Mouse (Mus musculus): ENCODE data around the gene Nfix. TPM values are rescaled to one million over a fixed set of nuclear protein-coding genes. Genes with fewer than 3 reads are reported as not detected.

Gene Nfix
- polyA plus RNA-seq, 1 experiment from 2014 or later: 8.4 TPM

DNA sequence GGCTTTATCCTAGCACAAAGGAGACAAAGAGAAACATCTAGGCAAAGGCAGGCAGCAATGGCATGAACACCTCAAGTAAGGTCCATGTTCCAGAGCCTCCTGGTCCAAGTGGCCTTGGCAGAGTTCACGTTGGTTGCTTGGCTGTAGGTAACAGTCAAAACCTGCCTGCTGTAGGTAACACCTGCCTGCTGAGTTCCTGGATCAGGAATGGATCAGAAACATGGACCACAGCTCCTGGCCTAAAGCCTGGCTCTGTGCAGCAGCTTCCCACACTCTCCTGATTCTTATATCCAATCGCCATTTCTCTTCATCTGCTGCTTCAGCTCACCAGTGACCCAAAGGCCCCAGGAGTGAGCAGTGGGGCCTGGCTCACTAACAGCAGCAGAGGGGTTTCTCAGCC lies 65.5 kb downstream of the Nfix start:
- no peak overlapping the region for H3K4me3 ChIP-seq
- no peak overlapping the region for H3K27ac ChIP-seq
- ATAC-seq (ENCODE audit: low FRiP score, low read depth): no peak
- no peaks in the 10 kb centered on the region for H3K9me3 ChIP-seq
- H3K27me3 ChIP-seq (replicated peaks): peaks cover 68% of the 10 kb centered on the region
- no peaks in the 10 kb centered on the region for H3K36me3 ChIP-seq
- no peak overlapping the region for H3K9ac ChIP-seq
- H3K4me2 ChIP-seq (replicated peaks): no peak overlapping the region
- H3K4me1 ChIP-seq: peaks cover 62% of the 10 kb centered on the region
- 88% methylated on average over 2 of the region's 2 CpGs for WGBS

DNA sequence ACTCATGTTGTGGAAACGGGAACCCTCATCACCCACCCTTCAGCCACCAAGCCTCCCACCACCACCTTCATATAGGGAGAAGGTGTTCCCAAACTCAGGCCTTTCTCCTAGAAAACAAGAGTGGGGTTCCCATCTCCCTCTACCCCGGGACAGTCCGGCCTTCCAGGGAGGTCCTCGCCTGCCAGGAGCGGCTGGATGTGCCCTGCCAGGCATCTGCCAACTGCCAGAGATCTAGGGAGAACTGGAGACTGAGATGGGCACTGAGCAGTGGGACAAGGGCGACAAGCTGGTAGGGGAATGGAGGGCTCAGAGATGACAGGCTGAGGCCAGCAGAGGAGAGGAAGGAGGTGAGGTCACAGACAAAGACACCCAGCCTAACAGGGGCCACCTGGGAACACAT lies 66.2 kb downstream of the Nfix start:
- Histone ChIP-seq H3K4me2 (replicated peaks) (no peak overlapping the region), H3K27ac (no peak overlapping the region), H3K4me3 (no peak overlapping the region), H3K9ac (no peak overlapping the region), H3K9me3 (no peaks in the 10 kb centered on the region), H3K36me3 (no peaks in the 10 kb centered on the region), H3K27me3 (replicated peaks) (peaks cover 61% of the 10 kb centered on the region), H3K4me1 (peaks cover 55% of the 10 kb centered on the region)
- 89% methylated on average over 6 of the region's 6 CpGs for WGBS
- no peak for ATAC-seq (ENCODE audit: low FRiP score, low read depth)

DNA sequence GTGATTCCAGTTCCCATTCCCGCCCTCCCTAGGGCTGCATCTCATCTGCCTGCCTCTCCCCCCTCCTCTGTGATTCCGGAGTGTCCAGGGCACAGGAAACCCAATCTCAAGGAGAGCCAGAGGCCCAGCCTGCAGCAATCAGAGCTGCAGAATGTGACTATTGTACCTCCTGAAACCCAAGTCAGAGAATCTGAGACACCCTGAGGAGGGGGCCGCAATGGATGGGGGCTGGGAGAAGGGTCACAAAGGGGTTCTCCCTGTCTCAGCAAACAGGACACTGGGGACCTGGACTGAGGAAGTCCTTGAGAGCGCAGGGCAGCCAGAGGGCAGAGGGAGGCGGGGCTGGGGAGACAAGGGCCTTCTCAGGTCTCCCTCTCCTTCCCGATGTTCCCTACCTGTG lies 67.1 kb downstream of the Nfix start:
- no peak overlapping the region for H3K4me2 ChIP-seq (replicated peaks)
- H3K9me3 ChIP-seq: no peaks in the 10 kb centered on the region
- H3K36me3 ChIP-seq: no peaks in the 10 kb centered on the region
- peaks cover 55% of the 10 kb centered on the region for H3K27me3 ChIP-seq (replicated peaks)
- no peak overlapping the region for H3K27ac ChIP-seq
- peaks cover 55% of the 10 kb centered on the region for H3K4me1 ChIP-seq
- no peak overlapping the region; the same call in 1 of the 2 replicates for H3K9ac ChIP-seq
- no peak for ATAC-seq (ENCODE audit: low FRiP score, low read depth)
- 50% methylated on average over 6 of the region's 6 CpGs for WGBS
- no peak overlapping the region for H3K4me3 ChIP-seq

DNA sequence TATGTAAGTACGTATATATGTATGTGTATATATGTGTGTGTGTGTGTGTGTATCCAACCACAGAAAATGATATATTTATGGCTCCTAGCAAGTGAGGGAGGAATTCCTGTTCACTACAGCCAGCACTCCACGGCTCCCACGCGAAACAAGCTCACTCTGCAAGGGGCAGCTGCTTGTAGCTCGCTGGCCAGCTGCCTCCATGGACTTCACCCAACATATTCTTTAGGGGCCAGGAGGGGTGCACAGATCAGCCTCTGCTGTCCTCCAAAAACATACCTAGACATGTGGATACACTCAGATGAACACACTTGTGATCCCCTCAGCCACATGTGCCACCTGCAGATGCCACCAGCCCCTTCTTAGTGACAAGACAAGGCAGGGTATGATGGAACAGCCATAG lies 67.6 kb downstream of the Nfix start:
- Histone ChIP-seq H3K27ac (no peak overlapping the region), H3K9ac (no peak overlapping the region; the same call in 1 of the 2 replicates), H3K4me1 (peaks cover 55% of the 10 kb centered on the region)

DNA sequence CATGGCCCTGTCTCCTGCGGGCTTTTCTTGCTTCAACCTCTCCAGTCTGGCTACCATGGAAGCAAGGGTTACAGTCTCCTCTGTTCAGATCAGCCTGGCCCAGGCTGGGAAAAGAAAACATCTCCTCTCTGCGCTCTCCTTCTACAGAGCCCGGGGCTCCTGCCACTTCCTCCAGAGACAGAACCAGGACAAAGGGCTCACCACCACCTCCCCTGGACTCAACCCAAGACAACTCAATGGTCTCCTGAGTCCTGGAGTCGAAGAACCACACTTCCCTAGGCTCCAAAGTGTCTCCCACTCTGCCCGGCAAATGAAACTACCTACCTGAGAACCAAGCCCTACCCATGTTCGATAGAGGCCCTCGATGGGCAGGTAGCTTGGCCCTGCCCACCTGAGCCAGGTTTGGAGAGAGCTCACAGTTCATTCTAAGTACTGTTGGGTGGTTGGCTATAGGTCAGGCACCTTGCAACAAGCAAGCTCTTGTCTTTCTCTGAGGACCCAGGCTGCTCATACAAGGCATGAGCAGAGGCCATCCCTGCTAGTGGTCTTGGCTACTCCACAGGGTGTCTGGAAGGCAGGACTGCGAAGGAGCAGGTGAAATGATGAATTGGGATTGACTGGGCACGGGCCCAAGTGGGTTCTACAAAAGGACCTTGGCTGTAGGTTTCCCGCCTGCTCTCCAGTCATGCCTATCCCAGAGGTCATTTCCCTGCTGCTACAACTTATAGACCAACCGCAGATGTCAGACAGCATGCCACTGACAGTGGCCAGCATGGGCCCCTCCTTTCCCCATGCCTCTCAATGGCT lies 68.6 kb downstream of the Nfix start:
- Histone ChIP-seq H3K4me2 (replicated peaks) (no peak overlapping the region), H3K27ac (0 out of 2 replicates have a peak overlapping the region, but pooled peaks have one; percentile 57), H3K9me3 (no peaks in the 10 kb centered on the region), H3K27me3 (replicated peaks) (peaks cover 42% of the 10 kb centered on the region), H3K36me3 (peaks cover 2% of the 10 kb centered on the region; the same call in 1 of the 2 replicates), H3K4me1 (peaks cover 53% of the 10 kb centered on the region), H3K9ac (no peak overlapping the region), H3K4me3 (no peak overlapping the region)
- WGBS: 70% methylated on average over 11 of the region's 11 CpGs
- ATAC-seq (ENCODE audit: low FRiP score, low read depth): no peak

More for the DNA sequence above, 67.6 kb downstream of the Nfix start:
- Histone ChIP-seq H3K36me3 (no peaks in the 10 kb centered on the region), H3K4me2 (replicated peaks) (no peak overlapping the region), H3K27me3 (replicated peaks) (peaks cover 51% of the 10 kb centered on the region), H3K4me3 (no peak overlapping the region), H3K9me3 (no peaks in the 10 kb centered on the region)
- 77% methylated on average over 5 of the region's 5 CpGs for WGBS
- no peak for ATAC-seq (ENCODE audit: low FRiP score, low read depth)

DNA sequence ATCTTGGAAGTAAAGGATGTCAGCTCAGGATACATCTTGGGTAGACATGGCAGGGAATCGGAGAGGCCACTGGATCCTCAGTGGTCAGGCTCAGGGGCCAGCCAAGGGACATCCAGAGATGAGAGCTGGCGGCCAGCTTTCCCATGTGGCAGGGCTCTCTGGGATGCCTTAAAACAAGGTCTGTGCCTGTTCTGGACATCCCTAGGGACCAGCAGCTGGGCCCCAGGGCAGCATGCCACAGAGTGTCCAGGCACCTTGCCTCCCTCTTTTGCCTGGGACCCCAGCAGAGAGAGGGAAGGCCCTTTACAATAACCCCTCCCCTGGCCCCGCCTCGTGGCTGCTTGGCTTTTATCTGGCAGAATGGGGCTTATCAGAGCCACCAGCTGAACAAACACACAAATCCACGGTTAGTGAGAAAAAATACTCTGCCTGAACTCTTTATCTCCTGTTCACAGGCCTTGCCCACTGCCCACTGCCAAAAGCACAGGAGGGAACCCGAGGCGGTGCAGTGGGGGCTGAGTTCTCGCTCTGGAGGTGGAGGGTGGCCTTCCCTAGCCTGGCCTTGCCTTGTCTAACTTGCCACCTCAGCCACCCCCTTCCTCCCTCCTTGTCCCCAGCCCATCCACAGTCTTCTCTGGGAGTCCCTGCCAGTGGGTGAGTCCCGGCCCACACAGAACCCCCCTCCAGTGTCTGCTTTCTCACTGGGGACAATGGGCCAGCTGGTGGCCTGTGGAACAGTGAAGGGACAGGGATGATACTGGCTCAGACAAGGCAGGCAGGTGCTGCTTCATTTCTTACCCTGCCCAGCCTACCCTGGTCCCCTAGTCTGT lies 69.4 kb downstream of the Nfix start:
- Histone ChIP-seq H3K27me3 (replicated peaks) (peaks cover 33% of the 10 kb centered on the region), H3K36me3 (peaks cover 3% of the 10 kb centered on the region; the same call in 1 of the 2 replicates), H3K9me3 (no peaks in the 10 kb centered on the region), H3K9ac (no peak overlapping the region), H3K4me3 (no peak overlapping the region), H3K4me2 (replicated peaks) (peak overlapping the region; percentile 14; the same call in 1 of the 2 replicates), H3K4me1 (peaks cover 55% of the 10 kb centered on the region), H3K27ac (peak overlapping the region; percentile 57; the same call in 1 of the 2 replicates)
- WGBS: 43% methylated on average over 9 of the region's 9 CpGs
- 0 out of 2 replicates have a peak, but pooled peaks have one; percentile 5 for ATAC-seq (ENCODE audit: low FRiP score, low read depth)

DNA sequence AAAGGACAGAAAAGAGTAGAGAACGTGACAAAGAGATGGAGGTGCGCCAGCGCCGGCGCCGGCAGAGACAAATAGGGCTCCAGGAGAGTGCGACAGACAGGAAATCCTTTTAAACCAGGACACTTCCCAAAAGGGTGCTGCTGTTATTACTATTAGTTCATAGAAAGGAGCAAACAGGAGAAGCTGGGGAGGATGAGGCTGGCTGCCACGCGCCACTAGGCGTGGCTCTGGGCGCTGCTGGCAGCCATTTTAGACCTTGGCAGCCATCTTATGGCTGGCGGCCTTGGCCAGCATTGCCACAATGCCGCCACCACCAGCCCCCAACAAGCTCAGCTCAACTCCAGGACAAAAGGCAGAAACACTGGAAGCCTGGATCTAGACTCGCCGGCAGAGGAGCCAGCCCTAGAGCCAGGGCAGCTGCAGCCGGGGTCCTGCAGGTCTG lies 70.2 kb downstream of the Nfix start:
- H3K27me3 ChIP-seq (replicated peaks): peaks cover 30% of the 10 kb centered on the region
- 0 out of 2 replicates have a peak overlapping the region, but pooled peaks have one; percentile 14 for H3K4me2 ChIP-seq (replicated peaks)
- peaks cover 4% of the 10 kb centered on the region; the same call in 1 of the 2 replicates for H3K36me3 ChIP-seq
- no peak overlapping the region for H3K4me3 ChIP-seq
- H3K4me1 ChIP-seq: peaks cover 62% of the 10 kb centered on the region
- H3K9me3 ChIP-seq: no peaks in the 10 kb centered on the region
- 92% methylated on average over 16 of the region's 16 CpGs for WGBS
- no peak overlapping the region for H3K9ac ChIP-seq
- H3K27ac ChIP-seq: 0 out of 2 replicates have a peak overlapping the region, but pooled peaks have one; percentile 57
- ATAC-seq (ENCODE audit: low FRiP score, low read depth): no peak

DNA sequence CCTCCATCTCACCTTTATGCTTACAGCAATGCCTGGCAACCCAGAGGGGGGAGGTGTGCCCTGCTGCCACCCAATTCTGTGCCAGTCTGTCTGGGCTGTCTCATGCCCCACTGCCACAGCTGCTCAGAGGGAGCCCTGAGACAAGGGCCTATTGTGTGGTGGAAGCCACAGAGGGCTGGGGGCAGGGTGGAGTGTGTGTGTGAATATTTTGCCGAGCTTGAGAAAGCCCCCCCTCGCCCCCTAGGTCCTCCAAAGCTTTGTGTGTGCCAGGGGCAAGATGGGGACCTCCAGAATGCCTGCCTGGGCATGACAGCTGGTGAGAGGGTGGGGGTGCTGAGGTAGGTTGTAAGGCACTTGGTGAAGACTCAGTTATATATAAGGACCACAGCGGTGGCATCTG lies 71.7 kb downstream of the Nfix start:
- no peak overlapping the region for H3K4me3 ChIP-seq
- no peaks in the 10 kb centered on the region for H3K9me3 ChIP-seq
- WGBS: 59% methylated on average over 3 of the region's 3 CpGs
- H3K9ac ChIP-seq: no peak overlapping the region
- H3K27me3 ChIP-seq (replicated peaks): peaks cover 30% of the 10 kb centered on the region
- H3K27ac ChIP-seq: no peak overlapping the region; the same call in none of the 2 replicates
- H3K4me2 ChIP-seq (replicated peaks): peak overlapping the region; percentile 1; the same call in 1 of the 2 replicates
- peak; percentile 77 for ATAC-seq (ENCODE audit: low FRiP score, low read depth)
- H3K36me3 ChIP-seq: peaks cover 6% of the 10 kb centered on the region; the same call in 1 of the 2 replicates
- peaks cover 76% of the 10 kb centered on the region for H3K4me1 ChIP-seq

DNA sequence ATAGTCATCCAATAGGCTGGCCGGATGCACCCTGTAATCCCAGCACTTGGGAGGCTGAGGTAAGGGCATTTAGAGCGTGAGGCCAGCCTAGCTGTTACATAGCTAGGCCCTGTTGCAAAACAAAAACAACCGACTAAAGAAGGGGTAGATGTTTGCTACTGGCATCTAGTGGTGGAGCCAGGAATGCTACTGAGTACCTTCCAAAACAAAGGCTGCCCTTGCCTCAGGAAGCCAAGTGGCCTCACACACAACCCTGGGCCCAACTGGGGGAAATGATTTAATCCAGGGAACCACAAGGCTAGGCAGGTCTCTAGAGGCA lies 74.2 kb downstream of the Nfix start:
- no peak overlapping the region for H3K27ac ChIP-seq
- 23% methylated on average over 3 of the region's 3 CpGs for WGBS
- H3K27me3 ChIP-seq (replicated peaks): peaks cover 15% of the 10 kb centered on the region
- peaks cover 6% of the 10 kb centered on the region; the same call in 1 of the 2 replicates for H3K36me3 ChIP-seq
- no peak overlapping the region for H3K4me2 ChIP-seq (replicated peaks)
- H3K9ac ChIP-seq: no peak overlapping the region
- no peak overlapping the region for H3K4me3 ChIP-seq
- no peaks in the 10 kb centered on the region for H3K9me3 ChIP-seq
- H3K4me1 ChIP-seq: peaks cover 65% of the 10 kb centered on the region
- no peak for ATAC-seq (ENCODE audit: low FRiP score, low read depth)

DNA sequence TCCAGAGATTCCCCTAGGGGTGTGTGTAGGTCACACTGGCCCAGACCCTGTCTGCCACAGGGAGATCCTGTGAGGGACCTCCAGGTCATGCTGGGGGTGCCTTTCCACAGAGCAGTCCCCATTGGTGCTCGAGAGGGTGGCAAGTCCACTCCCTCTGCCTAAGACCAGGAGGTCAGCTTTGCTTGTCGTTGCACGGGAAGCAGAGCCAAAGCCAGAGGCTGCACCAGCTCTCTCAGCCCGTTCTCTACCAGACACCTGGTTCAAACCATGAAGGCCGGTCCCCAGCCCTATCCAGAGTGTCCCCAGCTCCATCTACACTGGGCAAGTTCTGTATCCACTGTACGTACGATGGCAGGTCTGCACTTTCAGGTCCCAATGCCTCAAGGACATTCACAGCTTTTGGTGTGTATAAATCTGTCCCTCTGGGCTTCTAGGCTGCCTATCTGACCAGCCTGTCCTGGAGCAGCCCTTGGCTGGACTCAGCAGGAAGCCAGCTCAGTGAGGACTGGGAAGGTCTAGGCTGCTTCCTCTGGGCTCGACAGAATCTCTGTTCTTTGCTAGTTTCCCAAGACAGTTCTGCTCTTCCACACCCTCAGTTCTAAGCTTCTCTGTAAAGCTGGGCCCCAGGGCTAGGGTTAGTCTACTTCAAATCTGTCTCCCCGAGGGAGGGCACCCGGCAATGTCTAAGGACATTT lies 74.8 kb downstream of the Nfix start:
- peak overlapping the region; percentile 15; the same call in 1 of the 2 replicates for H3K4me2 ChIP-seq (replicated peaks)
- no peak overlapping the region for H3K27ac ChIP-seq
- H3K36me3 ChIP-seq: peaks cover 6% of the 10 kb centered on the region
- ATAC-seq (ENCODE audit: low FRiP score, low read depth): no peak
- 62% methylated on average over 10 of the region's 10 CpGs for WGBS
- peaks cover 19% of the 10 kb centered on the region for H3K27me3 ChIP-seq (replicated peaks)
- no peak overlapping the region for H3K4me3 ChIP-seq
- no peak overlapping the region for H3K9ac ChIP-seq
- no peaks in the 10 kb centered on the region for H3K9me3 ChIP-seq
- H3K4me1 ChIP-seq: peaks cover 60% of the 10 kb centered on the region

DNA sequence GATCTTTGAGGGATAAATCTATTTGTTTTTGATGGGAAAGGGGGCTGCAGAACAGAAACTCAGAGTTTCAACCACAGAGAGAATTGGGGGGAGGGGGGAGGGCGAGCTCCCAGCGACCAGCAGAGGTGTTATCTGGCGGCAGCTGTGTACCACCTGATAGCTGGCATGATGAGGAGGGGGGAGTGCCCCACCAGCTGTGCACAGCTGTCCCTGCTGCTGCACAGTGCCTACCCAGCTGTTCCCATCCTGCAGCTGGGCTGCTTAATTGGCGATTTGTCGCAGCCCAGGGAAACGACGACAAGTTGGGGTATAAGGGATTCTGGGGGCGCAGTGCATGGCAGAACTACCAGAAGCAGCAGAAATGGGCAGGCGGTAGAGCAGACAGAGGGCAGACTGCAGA lies 75.5 kb downstream of the Nfix start:
- WGBS: 47% methylated on average over 9 of the region's 9 CpGs
- Histone ChIP-seq H3K4me1 (peaks cover 58% of the 10 kb centered on the region), H3K4me2 (replicated peaks) (peak overlapping the region; percentile 15), H3K9ac (no peak overlapping the region), H3K27ac (no peak overlapping the region), H3K4me3 (no peak overlapping the region), H3K27me3 (replicated peaks) (peaks cover 22% of the 10 kb centered on the region), H3K9me3 (no peaks in the 10 kb centered on the region), H3K36me3 (peaks cover 6% of the 10 kb centered on the region)
- no peak for ATAC-seq (ENCODE audit: low FRiP score, low read depth)

DNA sequence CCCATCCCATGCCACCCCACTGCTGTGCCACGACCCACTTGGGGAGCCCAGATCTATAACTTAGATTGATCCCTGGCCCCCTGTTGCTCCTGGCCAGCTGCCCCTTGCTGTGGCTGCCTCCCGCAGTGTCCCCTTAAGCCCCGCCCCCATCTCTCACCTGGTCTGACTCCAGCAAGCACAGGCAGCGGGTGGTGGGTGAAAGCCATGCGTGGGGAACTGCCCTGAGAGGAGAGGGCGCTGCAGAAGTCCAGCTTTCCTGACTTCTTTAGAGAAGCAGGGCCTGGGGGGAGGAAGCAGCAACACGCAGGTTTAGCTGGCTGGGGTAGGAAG lies 76.6 kb downstream of the Nfix start:
- peak overlapping the region; percentile 18 for H3K4me2 ChIP-seq (replicated peaks)
- WGBS: 37% methylated on average over 7 of the region's 7 CpGs
- peak overlapping the region; percentile 26; the same call in 1 of the 2 replicates for H3K9ac ChIP-seq
- H3K4me3 ChIP-seq: no peak overlapping the region
- H3K4me1 ChIP-seq: peaks cover 54% of the 10 kb centered on the region
- peaks cover 31% of the 10 kb centered on the region for H3K27me3 ChIP-seq (replicated peaks)
- H3K36me3 ChIP-seq: peaks cover 6% of the 10 kb centered on the region
- ATAC-seq (ENCODE audit: low FRiP score, low read depth): no peak
- no peaks in the 10 kb centered on the region for H3K9me3 ChIP-seq
- peak overlapping the region; percentile 65 for H3K27ac ChIP-seq

Measured in neural tube, embryonic 12.5 days (tissue).